Mouse (Mus musculus) layer of hippocampus, postnatal 36 days (tissue): ENCODE data around the gene Cmbl. TPM values are rescaled to one million over a fixed set of nuclear protein-coding genes. Genes with fewer than 3 reads are reported as not detected.

ENCODE experiments used
- DNase-seq, 2 experiments: peaks; one replicate each; pipeline ENCODE4 v3.0.0; 2022
- total RNA-seq, 2 experiments: library from RNA; stranded (reverse); gene quantifications; 2 replicates each; pipeline ENCODE4 v1.2.3; 2021

The Cmbl gene
- total RNA-seq, 2 experiments from 2014 or later, result 10.6 to 11.8 TPM

- DNase-seq, result no peak
These were observed 18.3 kb downstream of the Cmbl start for GRCm38 (mm10) chr15:31583304-31584085.

- peak; percentile 55 to 56 for DNase-seq
These were observed 20.0 kb downstream of the Cmbl start for GRCm38 (mm10) chr15:31585238-31585637.

- DNase-seq, result no peak
These were observed 20.9 kb downstream of the Cmbl start for GRCm38 (mm10) chr15:31586088-31586487.

DNA sequence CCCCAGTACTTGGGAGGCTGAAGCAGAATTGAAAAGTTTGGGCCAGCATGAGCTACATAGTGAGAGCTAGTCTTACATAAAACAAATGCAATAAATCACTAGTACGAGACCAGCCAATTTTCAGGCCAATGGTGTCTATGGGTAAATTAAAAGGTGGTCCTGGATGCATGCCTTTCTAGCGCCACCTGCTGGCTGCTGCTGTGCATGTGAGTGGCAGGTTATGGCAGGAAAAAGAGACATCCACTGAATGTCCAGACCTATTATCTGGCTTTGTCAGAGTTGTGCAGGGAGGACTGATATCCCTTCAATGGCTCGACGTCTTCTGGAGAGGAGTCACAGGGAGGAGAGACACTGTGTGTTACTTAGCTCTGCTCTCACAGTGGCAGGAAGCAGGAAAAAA, 21.3 kb downstream of the Cmbl start:
- peak; percentile 79 to 86 for DNase-seq

GRCm38 (mm10) chr15:31587789-31588188, 22.6 kb downstream of the Cmbl start:
- no peak for DNase-seq

DNA sequence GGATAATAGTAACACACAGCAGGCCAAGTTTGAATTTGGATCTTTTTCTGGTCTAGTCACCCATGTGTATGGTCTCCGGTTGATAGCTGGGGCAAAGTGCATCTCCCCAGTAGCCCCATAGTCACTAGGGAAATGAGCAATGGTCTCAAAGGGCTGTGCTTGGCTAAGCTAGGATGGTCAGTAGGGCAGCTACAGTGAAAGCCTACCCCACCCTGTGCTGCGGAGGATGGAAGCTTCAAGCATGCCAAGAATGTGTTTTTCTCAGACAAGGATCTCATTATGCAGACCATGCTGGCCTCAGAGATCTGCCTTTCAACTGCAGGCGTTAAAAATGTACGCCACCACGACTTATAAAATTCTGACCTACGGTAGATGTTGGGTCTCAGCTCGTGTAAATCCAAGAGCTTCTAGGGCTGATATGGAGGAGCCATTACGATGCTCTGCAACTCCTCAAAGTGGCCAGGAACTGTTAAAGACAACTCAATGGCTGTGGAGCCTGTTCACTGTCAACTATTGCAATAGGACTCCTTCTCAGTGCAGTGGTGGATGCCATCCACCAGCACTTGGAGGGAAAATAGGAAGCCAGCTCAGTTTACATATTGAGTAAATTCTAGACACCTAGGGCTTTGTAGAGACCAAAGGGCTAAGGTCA, 23.9 kb downstream of the Cmbl start:
- no peak for DNase-seq

DNA sequence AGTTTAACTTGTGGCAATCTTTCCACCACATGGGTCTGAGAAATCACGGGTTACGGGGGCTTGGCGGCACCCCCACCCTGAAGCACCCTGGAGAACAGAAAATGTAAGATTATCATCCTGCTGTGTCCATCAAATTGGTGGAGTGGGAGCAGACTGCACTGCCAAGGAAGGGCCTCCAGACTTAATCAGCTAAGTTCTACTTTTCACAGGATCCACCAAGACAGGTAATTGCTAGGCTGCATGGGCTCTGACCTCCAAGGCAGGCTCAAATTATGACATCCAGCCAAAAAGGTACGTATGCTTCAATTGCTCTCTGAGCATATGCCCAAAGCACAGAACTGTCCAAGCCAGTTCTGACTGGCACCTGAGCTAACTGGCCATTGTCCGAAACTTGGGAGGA, 25.0 kb downstream of the Cmbl start:
- DNase-seq, result no peak

- DNase-seq, result no peak
These were observed 27.3 kb downstream of the Cmbl start for GRCm38 (mm10) chr15:31592531-31592930.

DNA sequence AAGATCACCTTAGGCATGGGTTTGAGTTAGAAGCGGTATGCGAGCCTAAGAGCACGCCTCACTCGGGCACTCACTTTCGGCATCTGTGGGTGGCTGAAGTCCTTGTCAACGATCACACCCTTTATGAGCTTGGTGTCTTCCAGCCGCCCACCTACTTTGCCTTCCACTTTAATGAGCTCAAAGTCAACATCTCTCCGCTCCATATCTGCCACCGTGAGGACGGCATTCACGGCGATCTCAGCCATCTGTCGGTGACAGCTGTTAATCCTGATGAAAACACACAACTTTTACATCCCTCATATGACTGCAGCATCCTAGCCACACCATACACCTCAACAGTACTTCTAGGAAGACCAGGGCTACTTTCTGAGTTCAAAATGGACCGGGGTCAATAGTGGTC, 29.1 kb downstream of the Cmbl start:
- no peak for DNase-seq

DNA sequence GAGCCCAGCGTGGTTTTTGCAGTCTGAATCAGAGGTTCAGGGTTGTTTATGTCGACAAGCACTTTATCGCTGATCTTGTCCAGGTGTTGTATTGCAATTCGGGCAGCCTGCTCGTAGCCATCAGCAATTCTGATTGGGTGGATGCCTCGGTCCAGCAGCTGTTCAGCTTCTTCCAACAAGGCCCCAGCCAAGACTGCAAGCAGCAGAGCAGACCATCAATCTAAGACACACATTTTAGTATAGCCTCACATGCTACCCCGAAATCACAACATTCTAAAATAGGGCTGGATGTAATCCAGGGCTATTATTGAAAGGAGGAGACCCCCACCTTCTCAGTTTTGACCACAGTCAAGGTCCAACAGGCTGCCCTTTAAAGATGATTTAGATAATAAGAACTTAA, 30.5 kb downstream of the Cmbl start:
- DNase-seq, result no peak

DNA sequence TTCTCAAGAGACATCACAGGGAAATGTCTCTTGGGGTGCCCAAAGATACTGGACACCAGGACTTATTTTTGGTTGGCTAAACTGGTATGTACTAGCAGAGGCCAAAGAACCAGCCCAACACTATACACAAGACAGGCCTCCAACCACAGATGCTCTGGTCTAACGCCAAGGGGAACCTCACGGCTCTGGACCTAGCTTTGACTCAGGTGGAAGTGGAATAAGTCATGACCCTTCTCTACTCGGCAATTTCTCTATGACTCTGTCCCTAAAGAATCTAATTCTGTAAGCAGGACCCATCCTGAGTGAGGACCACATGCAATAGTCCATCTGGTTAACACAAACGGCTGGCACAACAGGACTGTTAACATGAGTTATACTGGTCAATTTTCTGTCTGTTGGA, 34.6 kb downstream of the Cmbl start:
- DNase-seq, result no peak

- no peak for DNase-seq
These were observed 36.1 kb downstream of the Cmbl start for GRCm38 (mm10) chr15:31601279-31601645.

- DNase-seq, result peak; percentile 98 to 99
These were observed 36.6 kb downstream of the Cmbl start, which contains the start of the genes Cct5 and Fam173b for GRCm38 (mm10) chr15:31601646-31602374. Cct5 (minus strand) TSS chr15:31601804. Fam173b (plus strand) TSS chr15:31601852.

DNA sequence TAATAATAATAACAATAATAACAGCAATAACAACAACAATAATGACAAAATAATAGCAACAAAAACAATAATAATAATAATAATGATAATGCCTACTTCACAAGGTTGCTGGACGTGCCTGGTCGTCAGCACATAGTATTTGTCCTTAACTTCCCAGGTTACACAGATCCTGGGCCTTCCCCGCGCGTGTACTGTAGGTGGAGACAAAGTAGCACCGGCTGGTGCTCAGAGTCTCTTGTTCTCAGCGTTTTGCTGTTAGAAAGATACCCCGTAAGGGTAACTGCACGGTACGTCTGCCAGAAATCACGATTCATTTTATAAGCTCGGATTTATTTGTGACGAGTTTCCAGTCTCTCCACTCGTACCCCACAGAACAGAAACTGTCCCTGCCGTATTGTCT, 37.2 kb downstream of the Cmbl start:
- peak in 1 of 2 experiments; percentile 49 for DNase-seq

- DNase-seq, result no peak
These were observed 37.9 kb downstream of the Cmbl start for GRCm38 (mm10) chr15:31603113-31603512.

- no peak for DNase-seq
These were observed 41.6 kb downstream of the Cmbl start for GRCm38 (mm10) chr15:31606821-31607220.

GRCm38 (mm10) chr15:31611027-31611426, 45.8 kb downstream of the Cmbl start:
- DNase-seq, result peak in 1 of 2 experiments; percentile 54

GRCm38 (mm10) chr15:31611976-31612375, 46.8 kb downstream of the Cmbl start:
- DNase-seq, result no peak

DNA sequence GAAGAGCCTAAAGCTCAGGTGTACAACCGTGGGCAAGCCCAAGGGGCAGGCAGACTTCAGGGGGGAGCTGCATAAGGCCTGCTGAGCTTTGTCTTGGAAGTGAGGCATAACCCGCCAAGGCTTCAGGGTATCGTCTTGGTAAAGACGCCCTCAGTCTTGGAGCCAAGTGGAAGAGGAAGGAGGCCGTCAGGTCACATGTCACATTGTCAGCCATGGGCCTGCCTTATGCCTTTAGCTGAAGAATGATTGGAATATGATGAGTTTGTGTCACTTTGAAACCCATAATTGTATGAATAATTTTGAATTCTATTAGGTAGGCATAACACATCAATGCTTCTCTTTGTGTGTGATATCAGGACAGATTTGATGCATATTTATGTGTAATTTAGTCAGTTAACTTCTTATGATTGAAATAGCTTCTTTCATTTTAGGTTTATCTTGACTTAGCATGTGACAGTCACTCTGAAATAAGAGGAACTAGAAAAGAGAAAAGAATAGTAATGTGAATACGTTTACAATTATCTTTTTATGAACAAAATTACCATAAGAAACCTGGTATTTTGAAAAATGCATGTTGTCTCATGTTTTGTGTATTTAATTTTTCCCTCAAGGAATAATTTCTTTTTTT, 48.8 kb downstream of the Cmbl start:
- DNase-seq, result no peak

DNA sequence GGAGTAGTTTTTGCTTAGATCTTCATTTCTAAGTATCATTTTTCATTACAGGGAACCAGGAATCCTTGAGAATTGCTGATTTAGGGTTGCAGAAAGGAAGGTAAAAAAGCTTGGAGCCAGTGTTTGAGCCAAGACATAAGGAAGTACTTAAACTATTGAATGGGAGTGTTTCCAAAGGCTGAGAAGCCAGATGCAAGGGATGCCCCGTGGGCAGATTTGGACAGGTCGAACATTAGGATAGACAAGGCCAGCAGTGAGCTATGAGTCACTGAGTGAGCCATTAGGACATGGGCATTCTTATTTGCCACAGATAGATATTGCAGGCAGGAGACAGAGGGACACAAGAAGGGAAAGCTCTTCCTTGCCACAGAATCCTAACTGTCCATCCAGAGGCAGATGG, 49.5 kb downstream of the Cmbl start:
- no peak for DNase-seq

- no peak for DNase-seq
These were observed 52.1 kb downstream of the Cmbl start for GRCm38 (mm10) chr15:31617261-31617660.

GRCm38 (mm10) chr15:31619521-31619920, 54.3 kb downstream of the Cmbl start:
- no peak for DNase-seq
